Mouse (Mus musculus) c-Kit-negative CD71-positive TER-119-positive erythroid progenitor cells, embryonic 14.5 days (primary cell): ENCODE results near the gene Car15.

Experiments used
- DNase-seq: peaks from one replicate; pipeline ENCODE4 v3.0.0-alpha.2; 2013; ENCODE audit warnings: low read depth, low spot score

The Car15 gene

GRCm38 (mm10) chr16:17802456-17802838, 35.7 kb downstream of the Car15 start:
- no peak for DNase-seq

DNA sequence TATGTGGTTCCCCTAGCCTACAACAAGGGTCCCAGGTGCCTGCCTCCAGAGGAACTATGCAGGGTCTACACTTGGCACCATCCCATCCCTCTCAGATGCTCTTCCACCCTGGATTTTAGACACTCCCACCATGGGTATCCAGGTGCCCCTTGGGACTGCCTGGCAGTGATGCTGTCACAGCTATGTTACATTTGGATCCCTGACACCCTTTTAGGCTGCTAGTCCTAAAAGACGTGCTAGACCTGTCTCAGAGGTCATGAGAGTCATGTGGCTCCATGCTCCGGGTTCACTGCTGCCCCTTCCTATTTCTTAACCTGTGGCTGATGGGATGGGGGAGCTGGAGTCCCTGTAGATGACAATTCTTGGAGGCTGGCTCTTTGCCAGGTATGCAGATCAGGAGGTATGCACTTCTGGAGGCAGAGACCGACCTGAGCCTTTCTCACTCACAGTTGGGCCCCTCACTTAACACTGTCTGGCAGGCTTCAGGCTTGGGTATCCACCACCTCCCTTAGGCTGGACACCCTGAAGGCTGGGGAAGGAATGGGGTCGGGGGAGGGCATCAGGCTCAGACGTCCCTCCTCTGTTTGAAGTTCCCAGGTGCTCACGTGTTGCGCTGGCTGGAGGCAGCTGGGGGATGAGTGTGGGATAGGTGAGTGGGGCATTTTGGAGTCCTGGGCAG, 36.2 kb downstream of the Car15 start:
- DNase-seq: no peak

DNA sequence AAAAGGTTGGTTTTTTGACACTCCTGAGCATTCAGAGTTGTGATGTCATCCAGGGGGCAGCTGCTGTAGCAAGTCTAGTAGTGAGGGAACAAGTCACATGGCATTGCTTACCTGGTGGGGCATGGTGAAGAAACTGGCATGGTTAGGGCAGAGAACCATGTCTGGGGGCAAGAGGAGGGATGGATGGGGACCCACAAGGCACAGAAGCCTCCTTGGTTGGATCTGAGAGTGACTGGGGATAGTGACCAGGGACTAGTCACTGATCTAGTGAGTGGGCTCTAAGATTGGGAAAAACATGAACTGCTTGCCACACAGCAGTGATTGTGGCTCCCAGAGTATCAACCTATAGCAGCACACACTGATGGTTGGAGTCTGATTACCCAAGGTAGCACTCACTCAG, 38.6 kb downstream of the Car15 start:
- no peak for DNase-seq

- no peak for DNase-seq
Observed at GRCm38 (mm10) chr16:17798321-17799180, 39.6 kb downstream of the Car15 start.

- DNase-seq: no peak
Observed at GRCm38 (mm10) chr16:17797812-17798311, 40.3 kb downstream of the Car15 start.

DNA sequence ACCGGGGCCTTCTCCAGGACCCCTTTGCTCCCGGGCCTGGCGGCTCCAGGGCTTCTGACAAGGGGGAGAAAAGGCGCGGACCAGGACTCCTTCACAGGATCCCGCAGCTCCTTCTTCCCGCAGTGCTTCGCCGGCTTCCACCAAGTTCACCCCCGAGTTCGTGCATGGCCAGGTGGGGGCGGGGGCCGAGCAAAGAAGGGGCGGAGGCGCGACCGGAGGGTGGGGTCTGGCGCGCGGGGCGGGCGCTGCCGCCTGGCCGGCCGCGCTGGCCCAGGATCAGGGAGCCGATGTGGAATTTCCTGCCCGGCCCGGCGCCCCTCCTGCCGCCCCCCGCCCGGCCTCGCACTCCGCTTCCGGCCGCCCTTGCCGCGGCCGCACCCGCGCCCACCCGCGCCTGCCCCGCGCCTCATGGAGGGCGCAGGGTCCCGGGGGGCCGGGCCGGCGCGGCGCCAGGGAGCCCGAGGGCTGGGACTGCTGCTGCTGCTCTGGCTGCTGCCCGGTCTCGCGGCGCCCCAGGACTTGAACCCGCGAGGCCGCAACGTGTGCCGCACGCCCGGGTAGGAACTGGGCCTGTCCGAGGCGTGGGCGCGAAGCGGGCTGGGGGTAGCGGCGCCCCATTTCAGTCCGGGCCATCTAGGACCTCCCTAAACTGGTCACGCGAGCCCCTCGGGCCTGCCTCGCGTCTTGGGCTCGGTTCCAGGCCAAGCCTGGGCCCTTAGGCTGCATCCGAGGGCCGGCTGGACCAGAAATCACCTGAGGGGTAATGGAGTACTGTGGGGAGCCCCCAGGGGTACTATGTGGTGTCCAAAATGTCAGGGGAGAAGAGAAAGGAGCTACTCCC, 41.0 kb downstream of the Car15 start, which contains the start of gene Scarf2:
TSS of gene Scarf2 (plus strand) at position 312 of the 841 bp plus-strand sequence.
- no peak for DNase-seq

DNA sequence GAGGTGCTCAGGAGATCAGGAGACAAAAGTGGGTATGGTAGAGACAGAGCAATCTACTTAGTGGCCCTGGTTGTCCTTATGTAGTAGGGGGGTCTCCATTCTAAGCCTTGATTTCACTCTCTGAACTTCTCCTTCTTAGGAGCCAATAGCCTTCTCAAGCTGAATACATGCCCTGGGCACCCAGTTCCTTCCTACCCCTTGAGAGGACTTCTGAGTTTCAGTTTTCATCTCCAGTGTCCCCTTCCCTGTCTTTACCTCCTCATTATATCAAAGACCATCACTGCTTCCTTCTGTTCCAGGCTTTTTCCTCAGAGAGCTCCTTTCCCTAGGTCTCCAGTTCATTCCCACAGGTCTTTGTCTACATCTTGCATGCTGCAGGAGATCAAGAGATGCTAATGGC, 41.6 kb downstream of the Car15 start:
- DNase-seq: no peak

GRCm38 (mm10) chr16:17795643-17796042, 42.5 kb downstream of the Car15 start:
- no peak for DNase-seq

DNA sequence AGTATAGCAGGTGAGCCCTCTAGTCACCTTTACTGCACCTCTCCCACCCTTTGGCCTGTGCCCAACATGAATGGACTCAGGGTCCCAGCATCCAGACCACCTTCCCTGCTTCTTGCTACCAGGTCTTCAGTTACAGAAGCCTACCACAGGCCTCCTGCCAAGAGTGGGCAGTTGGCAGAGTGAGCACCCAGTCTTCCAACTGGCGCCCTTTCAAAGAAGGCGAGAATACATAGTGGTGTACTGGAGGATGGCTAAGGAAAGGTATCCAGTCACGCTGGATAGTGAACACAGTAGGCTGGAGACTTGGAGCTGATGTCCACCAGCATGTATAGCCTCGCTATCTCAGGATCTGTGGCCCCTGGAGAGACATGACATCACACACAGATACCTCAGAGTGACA, 44.1 kb downstream of the Car15 start:
- no peak for DNase-seq

GRCm38 (mm10) chr16:17792728-17793127, 45.4 kb downstream of the Car15 start:
- DNase-seq: no peak

- DNase-seq: no peak
Observed at GRCm38 (mm10) chr16:17785337-17785736, 52.8 kb downstream of the Car15 start.
